Mouse (Mus musculus) T-helper 17 cell (primary cell): ENCODE measurements around the gene Sox13.

Source experiments
- in situ Hi-C, 2 experiments: fragments of 300-600 bp; cut with MboI, MseI; formaldehyde crosslinking; loops; 1 replicate in 1 of 2; 2 replicates in 1 of 2; pipeline ENCODE4 v1.15.1; 2025; ENCODE audit warnings: high pct_unique_total_duplicates in 2 of 2

Gene Sox13

DNA sequence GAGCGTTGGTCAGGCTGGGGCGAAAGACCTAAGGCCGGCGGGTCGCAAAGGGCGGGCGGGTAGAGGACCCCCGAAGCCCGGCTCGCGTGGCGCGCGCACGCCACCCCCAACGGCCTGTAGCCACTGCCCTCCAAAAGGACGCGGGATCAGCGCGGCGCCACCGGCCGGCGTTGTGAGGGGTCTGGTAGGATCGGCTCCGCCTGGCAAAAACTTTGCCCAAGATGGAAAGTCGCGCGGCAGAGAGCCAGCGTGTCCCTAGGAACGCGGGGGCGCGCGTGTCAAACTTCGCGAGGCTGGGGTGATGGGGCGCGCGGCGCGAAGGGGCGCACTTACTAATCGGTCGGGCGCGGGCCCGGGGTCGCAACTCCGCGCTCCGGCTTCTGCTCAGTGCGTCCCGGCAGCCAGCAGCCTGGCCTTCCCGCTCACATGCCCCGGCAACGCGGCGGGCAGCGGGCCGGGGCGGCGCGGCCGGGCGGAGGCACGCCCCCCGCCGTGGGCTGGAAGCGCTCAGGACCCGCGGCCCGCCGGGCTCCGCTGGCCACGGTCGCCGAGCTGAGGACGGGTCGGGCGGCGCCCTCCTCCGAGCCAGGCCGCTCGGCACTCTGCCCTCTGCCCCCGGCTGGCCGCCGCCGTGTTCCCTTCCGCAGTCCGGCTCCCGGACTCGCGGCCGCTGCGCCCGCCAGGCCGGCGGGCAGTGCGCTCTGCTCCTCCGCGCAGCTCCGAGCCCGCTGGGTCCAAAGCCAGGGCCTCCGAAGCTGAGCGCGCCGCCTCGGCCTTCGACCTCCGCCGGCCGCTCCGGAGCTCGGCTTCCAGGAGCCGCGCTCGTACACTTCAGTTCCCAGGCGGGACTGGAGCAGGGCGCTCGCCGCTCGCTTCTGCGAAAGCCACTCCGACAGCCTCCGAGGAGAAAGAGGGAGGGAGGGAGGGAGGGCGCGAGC, at the start of gene Sox13:
TSS of gene Sox13 (minus strand) at position 835 of the 938 bp plus-strand sequence.
- in situ Hi-C loops, result no loop called here

- in situ Hi-C loops, result no loop called here
Observed at GRCm38 (mm10) chr1:133471556-133471955, 47.4 kb upstream of the Sox13 start.

DNA sequence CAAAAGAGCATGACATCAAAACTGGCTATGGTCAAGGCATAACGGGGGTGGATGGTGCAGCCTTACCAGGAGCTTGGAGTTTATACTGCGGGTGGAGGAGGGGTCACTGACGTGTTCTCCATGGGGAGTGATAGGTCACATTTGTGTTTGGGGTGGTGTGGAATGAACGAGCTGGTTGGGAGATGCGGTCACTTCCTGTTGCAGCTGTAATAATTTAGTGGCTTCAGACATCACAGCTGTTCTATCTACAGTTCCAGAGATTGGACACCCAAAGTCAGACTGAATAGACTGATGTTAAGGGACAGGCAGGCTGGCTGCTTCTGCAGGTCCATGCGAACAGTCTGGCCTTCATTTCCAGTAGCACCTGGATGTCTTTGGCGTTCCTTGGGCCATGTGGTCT, 46.9 kb upstream of the Sox13 start:
- in situ Hi-C loops, result no loop called here

- in situ Hi-C loops, result no loop called here
Observed at GRCm38 (mm10) chr1:133470242-133471025, 46.3 kb upstream of the Sox13 start.

DNA sequence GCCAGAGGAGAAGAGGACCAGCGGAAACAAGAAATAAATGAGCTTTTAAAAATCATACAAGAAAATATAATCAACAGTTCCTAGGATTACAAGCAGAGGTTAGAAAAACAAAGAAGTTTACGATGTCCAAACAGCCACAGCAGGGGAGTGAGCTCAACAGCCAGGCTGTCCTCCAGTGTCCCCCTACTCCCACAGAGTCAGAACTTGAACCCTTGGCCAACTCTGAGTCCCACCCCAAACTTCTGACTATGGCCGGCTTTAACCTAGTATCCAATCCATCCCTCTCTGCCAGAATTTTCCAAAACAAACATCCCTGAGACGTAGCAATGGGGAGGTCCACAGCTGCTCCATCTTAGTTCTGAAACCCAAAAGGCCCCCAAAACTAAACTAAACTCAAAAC, 45.0 kb upstream of the Sox13 start:
- in situ Hi-C loops, result no loop called here

GRCm38 (mm10) chr1:133468751-133469150, 44.6 kb upstream of the Sox13 start:
- in situ Hi-C loops, result no loop called here

DNA sequence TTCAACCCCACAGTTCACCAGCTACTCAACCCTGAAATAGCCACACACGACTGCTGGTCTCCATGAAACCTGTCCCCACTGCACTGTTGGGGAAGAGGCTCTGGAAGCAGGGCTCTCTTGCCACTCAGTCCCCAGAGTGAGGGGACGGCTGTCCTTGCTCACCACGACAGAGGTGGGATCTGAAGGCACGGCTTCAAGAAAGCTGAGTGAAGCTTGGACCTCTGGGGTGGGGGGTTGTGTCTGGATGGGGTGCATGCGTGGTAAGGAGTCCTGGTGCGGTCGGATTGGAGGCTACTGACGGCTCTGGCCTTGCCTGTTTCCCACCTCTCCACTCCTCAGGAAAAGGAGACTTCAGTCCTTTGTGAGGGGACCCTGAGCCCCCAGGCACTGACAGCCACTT, 43.7 kb upstream of the Sox13 start:
- in situ Hi-C loops, result no loop called here

- in situ Hi-C loops, result no loop called here
Observed at GRCm38 (mm10) chr1:133463138-133463537, 39.0 kb upstream of the Sox13 start.

- in situ Hi-C loops, result no loop called here
Observed at GRCm38 (mm10) chr1:133460996-133461395, 36.8 kb upstream of the Sox13 start.

DNA sequence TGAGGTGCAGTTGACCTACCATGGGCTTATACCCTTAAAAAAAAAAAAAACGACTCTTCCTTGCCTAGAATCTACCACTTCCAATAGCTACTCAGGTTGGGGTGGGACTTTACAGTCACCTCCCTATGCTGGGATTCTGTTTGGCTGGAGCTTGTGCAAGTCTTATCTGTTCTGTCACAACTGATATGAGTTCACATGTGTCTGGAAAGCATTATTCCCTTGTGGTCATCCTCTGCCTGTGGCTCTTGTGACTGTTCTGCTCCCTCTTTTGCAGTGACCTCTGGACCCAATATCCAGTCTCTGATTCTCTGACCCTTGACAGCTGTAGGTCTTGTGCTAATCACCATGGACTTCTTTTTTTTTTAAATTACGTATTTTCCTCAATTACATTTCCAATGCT, 31.9 kb upstream of the Sox13 start:
- in situ Hi-C loops, result no loop called here

DNA sequence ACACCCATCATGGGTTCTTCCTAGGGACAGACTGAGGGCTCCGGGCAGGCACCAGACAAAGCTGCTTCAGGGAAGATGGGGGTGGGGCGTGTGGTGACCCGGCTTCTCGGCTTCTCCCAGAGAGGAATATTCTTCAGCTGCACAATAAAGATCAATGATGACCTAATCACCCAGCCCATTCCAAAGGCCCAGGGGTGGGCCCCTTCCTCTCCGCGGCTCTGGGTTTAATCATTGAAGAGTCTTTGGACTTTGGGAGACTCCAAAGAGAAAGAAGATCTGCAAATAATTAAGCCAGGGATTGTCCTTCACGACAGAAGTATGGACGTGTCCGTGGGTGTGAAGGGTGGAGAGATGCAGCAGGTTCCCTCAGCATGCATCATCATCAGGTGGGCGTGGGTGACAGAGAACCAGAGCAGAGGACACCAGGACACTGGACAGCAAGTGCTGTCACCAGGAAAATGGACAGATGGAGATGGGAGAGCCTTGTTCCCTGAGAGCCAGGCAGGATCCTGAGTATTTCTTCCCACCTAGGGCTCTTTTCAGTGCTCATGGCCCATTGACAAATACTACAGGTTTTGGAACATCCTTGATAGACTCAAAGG, 28.5 kb upstream of the Sox13 start:
- in situ Hi-C loops, result no loop called here

- in situ Hi-C loops, result no loop called here
Observed at GRCm38 (mm10) chr1:133451869-133452563, 27.8 kb upstream of the Sox13 start.

GRCm38 (mm10) chr1:133451025-133451424, 26.8 kb upstream of the Sox13 start:
- in situ Hi-C loops, result no loop called here

DNA sequence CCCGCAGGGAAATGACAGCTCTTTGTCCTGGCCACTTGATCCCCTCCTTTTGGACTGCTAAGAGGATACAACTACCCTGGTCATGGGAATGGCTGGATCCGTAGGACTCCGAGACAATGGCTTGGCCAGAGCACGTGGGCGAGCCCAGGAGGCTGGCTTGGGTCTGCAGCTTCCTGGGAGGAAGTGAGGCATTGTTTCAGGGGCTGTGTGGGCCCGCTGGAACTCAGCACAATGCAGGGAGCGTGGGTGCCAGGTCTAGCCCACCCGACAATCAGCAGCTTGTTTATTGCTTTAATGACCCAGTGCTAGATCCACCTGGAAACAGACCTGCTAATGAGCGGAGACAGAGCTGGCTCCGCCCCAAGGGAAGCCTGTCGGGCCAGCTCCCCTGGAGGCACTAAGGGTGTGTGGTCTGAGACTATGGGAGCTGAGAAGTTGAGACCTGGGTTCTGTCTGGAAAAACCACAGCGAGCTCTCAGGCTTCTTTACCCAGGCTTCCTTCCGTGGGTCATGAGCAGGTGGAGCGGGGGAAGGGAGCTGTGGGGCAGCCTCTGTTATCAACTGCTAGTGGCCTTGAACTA, 24.3 kb upstream of the Sox13 start:
- in situ Hi-C loops, result no loop called here

- in situ Hi-C loops, result no loop called here
Observed at GRCm38 (mm10) chr1:133446291-133446690, 22.1 kb upstream of the Sox13 start.

DNA sequence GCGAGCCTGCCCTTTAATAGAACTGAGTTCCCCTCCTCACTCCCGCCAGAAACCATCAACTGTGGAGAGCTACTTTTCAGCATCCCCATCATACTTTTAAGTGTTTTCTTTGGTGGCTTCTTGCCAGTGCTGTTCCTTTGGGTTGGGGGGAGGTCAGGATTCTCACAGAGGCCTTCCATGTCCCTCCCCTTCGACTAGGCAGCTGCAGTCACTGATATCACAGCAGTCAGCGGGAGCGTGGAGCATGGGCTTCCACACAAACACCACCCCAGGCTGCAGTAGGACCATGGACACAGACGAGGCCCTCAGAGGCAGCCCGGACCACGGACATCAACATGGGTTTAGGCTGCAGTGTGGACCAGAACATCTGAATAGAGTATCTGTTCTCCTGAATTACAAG, 20.1 kb upstream of the Sox13 start:
- in situ Hi-C loops, result no loop called here

DNA sequence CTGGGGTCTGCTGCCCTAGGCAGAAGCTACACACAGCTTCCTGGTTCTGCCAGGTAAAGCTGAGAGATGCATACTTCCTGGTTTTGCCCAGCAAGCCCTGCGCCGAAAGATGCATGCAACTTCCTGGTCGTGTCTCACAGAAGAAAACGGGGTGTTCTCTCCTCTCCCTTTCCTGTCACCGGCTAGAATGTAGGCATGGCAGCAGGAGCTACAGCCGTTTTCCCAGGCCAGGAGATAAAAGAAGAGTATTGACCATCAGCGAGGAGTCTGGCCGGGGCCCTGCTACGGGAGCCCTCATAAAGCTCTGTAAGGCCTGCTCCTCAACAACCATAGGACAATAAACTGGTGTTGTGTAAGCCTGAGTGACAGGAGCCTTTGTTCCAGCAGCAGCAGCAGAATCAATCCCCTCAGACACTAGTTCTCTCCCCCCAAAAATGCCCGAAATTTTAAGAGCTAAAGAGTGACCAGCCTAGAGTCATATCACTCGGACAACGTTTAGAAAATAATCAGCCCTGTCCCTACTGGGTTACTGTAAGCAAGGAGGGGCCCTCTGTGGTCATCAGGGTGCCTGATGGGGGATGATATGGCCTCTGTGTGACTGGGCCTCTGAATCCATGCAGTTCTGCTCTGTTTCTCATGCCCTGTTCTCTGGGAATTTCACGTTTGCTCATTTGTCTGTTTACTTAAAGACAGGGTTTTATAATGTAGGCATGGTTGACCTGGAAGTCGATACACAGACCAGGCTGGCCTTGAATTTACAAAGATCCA, 13.9 kb upstream of the Sox13 start:
- in situ Hi-C loops, result no loop called here

GRCm38 (mm10) chr1:133434756-133435112, 10.6 kb upstream of the Sox13 start:
- in situ Hi-C loops, result no loop called here

DNA sequence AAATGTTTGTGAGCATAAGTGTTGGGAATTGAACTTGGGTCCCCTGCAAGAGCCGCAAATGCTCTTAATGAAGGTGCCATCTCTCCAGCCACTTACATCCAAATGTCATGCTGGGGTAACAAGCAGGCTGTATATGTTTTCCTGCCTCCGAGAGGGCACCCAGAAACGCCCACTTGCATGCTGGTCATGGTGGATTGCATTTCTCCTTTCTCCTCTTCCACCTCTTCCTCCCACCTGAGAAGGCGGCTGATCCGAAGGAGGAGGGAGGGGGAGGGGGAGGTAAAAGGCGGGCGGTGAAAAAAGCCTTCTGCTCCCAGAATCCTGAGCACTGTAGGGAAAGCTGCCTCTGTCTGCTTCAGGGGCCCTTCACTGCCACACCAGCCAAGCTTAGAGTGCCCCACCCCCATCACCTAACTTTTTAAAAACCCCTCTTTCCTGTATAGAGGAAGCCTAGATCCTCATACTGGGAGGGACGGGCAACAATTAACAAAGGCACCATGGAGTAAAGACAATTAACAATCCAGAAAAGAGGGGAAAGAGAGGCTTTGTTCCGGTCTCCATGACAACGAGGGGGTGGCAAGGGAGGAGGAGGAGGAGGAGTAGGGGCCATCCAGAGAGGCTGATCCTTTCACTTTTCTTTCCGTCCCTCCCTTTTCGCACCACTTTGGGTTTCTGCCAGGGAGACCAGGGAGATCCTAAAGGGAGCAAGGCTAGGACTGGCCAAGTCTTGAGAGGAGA, 10.0 kb upstream of the Sox13 start:
- in situ Hi-C loops, result no loop called here

DNA sequence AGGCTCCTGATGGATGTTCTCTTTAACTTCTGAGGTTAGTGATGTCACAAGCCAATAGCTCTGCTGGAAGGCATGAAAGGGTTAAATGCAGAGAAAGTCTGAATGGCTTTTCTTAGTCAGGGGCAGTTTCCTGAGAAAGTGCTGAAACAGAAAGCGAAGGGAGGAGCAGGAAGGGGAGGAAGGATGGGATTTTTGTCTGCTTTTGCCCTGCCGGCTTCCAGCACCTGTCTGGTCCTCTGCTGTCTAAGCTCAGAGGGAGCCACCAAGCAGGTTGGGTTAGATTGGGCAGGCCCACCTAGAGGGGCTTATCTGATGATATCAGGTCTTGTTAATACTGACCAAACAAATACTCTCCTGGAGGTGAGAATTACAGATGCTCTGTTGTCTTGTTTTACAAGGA, 8.4 kb upstream of the Sox13 start:
- in situ Hi-C loops, result no loop called here
